Mouse (Mus musculus) hindbrain, postnatal 0 days (tissue): Measurements from ENCODE around the gene Btbd9. TPM values are rescaled to one million over a fixed set of nuclear protein-coding genes. Genes with fewer than 3 reads are reported as not detected.

Source experiments
- ATAC-seq: fragments of 200-750 bp; cut with Nextera tagmentation; 2 replicates; pipeline ENCODE4 v1.8.0; 2017; ENCODE audit warnings: mild to moderate bottlenecking, moderate TSS enrichment, moderate library complexity
- DNase-seq: peaks from one replicate; pipeline ENCODE4 v3.0.0-alpha.2; 2015; ENCODE audit warnings: low spot score
- H3K27ac ChIP-seq: fragments of 300-500 bp; sonication (generic); 2 replicates; pipeline ENCODE4 v1.5.1; 2014; ENCODE audit warnings: mild to moderate bottlenecking
- H3K27me3 ChIP-seq: fragments of 300-500 bp; sonication (generic); 2 replicates; pipeline ENCODE4 v1.6.1; 2014; ENCODE audit warnings: low read length, mixed read lengths; ENCODE audit not compliant: insufficient read depth
- H3K36me3 ChIP-seq: fragments of 300-500 bp; sonication (generic); 2 replicates; pipeline ENCODE4 v1.6.1; 2014; ENCODE audit warnings: low read length, mixed read lengths; ENCODE audit not compliant: insufficient read depth
- H3K4me1 ChIP-seq: fragments of 300-500 bp; sonication (generic); 2 replicates; pipeline ENCODE4 v1.6.1; 2014; ENCODE audit warnings: antibody characterized with exemption, low read length, mixed read lengths; ENCODE audit not compliant: insufficient read depth
- H3K4me2 ChIP-seq: fragments of 300-500 bp; sonication (generic); 2 replicates; pipeline ENCODE4 v1.6.1; 2014; ENCODE audit warnings: low read depth, mild to moderate bottlenecking, low read length, moderate library complexity, mixed read lengths
- H3K4me3 ChIP-seq: fragments of 300-500 bp; sonication (generic); 2 replicates; pipeline ENCODE4 v1.5.1; 2014; ENCODE audit warnings: low read length
- H3K9ac ChIP-seq: fragments of 300-500 bp; sonication (generic); replicated peaks from 2 replicates; pipeline ENCODE4 v1.6.1; 2014; ENCODE audit warnings: mild to moderate bottlenecking, low read length, moderate library complexity, mixed read lengths
- H3K9me3 ChIP-seq: fragments of 300-500 bp; sonication (generic); 2 replicates; pipeline ENCODE4 v1.6.1; 2016; ENCODE audit warnings: low read length, mixed read lengths
- CTCF ChIP-seq: IDR thresholded peaks from 2 replicates; pipeline ENCODE4 v1.5.1; 2016; ENCODE audit warnings: antibody characterized with exemption, control low read depth, low read depth
- WGBS: fragments of 180-500 bp; shearing (Covaris S2); extraction: QIAGEN DNeasy Blood & Tissue Kit; methylation state at CpG from one replicate; pipeline ENCODE4 v1.1.7; 2014; 5-methylcytosine and 5-hydroxymethylcytosine counted together
- polyA plus RNA-seq: library from polyadenylated mRNA; unstranded; fragments of >200 nt; fragmentation: Nextera tagmentation; extraction: Ambion mirVana; gene quantifications from 2 replicates; pipeline ENCODE4 v1.2.1, GENCODE M21; 2015
- total RNA-seq: library from RNA; depleted of rRNA; stranded (reverse); fragments of >200 nt; gene quantifications from 2 replicates; pipeline ENCODE4 v1.2.3, GENCODE M21; 2014

Gene Btbd9
- total and polyA plus RNA-seq, 2 experiments from 2014 or later = 67.7 to 122 TPM

DNA sequence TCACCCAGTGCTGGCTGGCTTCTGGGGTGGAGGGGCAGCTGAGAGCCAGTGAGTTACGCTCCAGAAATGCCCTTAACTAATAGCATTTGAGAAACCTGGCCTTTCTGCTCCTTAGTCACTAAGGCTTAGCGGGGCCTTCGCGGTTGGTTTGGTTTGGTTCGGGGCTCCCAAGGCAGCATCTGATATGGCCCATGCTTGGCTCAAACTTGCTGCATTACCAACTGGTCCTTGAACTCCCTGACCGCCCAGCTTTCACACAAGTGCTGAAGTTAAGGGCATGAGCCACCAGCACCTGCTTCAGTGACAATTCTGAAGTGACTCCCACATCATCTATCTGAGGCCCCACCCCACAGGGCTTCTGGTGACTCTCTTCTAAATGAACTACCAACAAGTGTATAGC, 28.0 kb upstream of the Btbd9 start:
- Histone ChIP-seq H3K9ac (no peak overlapping the region), H3K4me3 (no peak overlapping the region), H3K27ac (no peak overlapping the region), H3K4me2 (no peak overlapping the region), H3K27me3 (no peaks in the 10 kb centered on the region), H3K4me1 (no peaks in the 10 kb centered on the region), H3K36me3 (peaks cover 4% of the 10 kb centered on the region; the same call in 1 of the 2 replicates), H3K9me3 (no peaks in the 10 kb centered on the region)
- ATAC-seq (no peak), DNase-seq (no peak)
- 85% methylated on average over 6 of the region's 6 CpGs for WGBS
- no peak for TF ChIP-seq CTCF

DNA sequence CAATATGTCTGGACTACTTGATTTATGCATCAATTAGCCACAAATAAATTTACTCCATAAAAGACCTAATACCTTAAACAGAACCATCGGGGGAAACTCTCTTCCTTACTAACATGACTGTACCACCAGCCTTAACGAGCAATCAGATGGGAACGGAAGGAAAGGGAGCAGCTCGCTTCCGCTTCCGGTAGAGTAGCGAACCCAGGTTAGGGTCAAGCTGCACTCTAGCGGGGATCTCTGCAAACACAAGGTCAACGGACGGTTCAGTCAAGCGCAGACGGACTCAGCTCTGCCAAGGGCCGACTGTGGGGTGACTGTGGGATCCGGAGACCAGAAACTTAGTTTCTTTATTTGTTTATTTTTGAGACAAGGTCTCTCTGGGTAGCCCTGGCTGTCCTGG, 25.9 kb upstream of the Btbd9 start:
- no peak overlapping the region for H3K27ac ChIP-seq
- no peaks in the 10 kb centered on the region for H3K9me3 ChIP-seq
- peaks cover 4% of the 10 kb centered on the region; the same call in 1 of the 2 replicates for H3K36me3 ChIP-seq
- no peaks in the 10 kb centered on the region for H3K4me1 ChIP-seq
- no peak for ATAC-seq
- 95% methylated on average over 14 of the region's 14 CpGs for WGBS
- H3K9ac ChIP-seq = no peak overlapping the region
- no peak for DNase-seq
- H3K4me3 ChIP-seq = no peak overlapping the region
- no peak for TF ChIP-seq CTCF
- H3K4me2 ChIP-seq = no peak overlapping the region
- no peaks in the 10 kb centered on the region for H3K27me3 ChIP-seq

- Histone ChIP-seq H3K27me3 (no peaks in the 10 kb centered on the region), H3K9me3 (no peaks in the 10 kb centered on the region), H3K4me3 (no peak overlapping the region), H3K27ac (no peak overlapping the region), H3K9ac (no peak overlapping the region), H3K36me3 (peaks cover 7% of the 10 kb centered on the region; the same call in 1 of the 2 replicates), H3K4me2 (no peak overlapping the region), H3K4me1 (no peaks in the 10 kb centered on the region)
- TF ChIP-seq CTCF = no peak
- DNase-seq = no peak
- WGBS = 66% methylated on average over 5 of the region's 5 CpGs
- ATAC-seq = no peak
These were observed 22.0 kb upstream of the Btbd9 start for GRCm38 (mm10) chr17:30598300-30598699.

- no peak overlapping the region for H3K4me2 ChIP-seq
- TF ChIP-seq CTCF = no peak
- H3K9me3 ChIP-seq = no peaks in the 10 kb centered on the region
- ATAC-seq = no peak
- H3K4me1 ChIP-seq = no peaks in the 10 kb centered on the region
- H3K36me3 ChIP-seq = peaks cover 10% of the 10 kb centered on the region; the same call in 1 of the 2 replicates
- no peak overlapping the region for H3K27ac ChIP-seq
- DNase-seq = no peak
- no peak overlapping the region for H3K4me3 ChIP-seq
- H3K9ac ChIP-seq = no peak overlapping the region
- no peaks in the 10 kb centered on the region for H3K27me3 ChIP-seq
- 89% methylated on average over 9 of the region's 9 CpGs for WGBS
These were observed 21.5 kb upstream of the Btbd9 start for GRCm38 (mm10) chr17:30597786-30598185.

DNA sequence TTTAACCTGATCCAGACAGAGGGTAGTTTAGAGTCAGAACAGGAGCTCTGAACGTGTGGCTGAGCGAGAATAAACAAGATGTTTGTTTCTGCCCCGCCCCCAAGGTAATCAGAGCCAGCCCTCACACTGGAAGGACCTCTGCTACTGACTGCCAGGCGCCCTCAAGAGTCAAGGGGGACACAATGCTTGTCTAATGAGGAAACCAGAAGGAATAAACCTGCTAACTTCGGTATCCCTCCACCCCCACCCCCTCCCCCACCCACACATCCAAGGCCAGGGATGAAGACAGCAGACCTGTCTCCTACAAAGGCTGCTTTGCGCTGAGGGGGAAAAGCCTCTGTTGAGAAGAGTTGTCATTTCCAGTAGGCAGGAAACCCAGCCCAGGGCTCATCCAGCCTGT, 18.6 kb upstream of the Btbd9 start:
- H3K4me2 ChIP-seq = no peak overlapping the region
- 54% methylated on average over 6 of the region's 6 CpGs for WGBS

DNA sequence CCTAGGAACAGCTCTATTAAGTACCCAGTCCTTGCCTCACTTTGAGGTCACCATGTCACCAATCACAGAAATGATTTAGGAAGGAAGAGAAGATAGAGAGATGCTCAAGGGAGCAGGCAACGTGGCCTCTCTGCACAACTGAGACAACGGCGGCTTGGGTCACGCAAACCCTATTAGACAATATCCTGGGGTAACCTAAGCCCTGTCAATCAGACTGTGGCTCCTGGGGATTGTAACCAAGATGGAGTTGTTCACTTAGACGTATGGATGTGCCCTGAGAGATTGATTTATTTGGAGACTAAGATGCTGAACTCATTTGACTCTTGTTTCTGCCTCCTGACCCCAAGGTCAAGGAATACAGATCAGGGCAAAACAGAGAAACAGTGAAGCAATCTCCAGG, 18.1 kb upstream of the Btbd9 start:
- H3K9ac ChIP-seq = no peak overlapping the region
- 60% methylated on average over 5 of the region's 5 CpGs for WGBS
- peaks cover 4% of the 10 kb centered on the region; the same call in 1 of the 2 replicates for H3K4me1 ChIP-seq
- DNase-seq = no peak
- H3K4me3 ChIP-seq = no peak overlapping the region
- H3K36me3 ChIP-seq = peaks cover 13% of the 10 kb centered on the region; the same call in 1 of the 2 replicates
- H3K4me2 ChIP-seq = no peak overlapping the region
- no peaks in the 10 kb centered on the region for H3K9me3 ChIP-seq
- no peak overlapping the region for H3K27ac ChIP-seq
- H3K27me3 ChIP-seq = no peaks in the 10 kb centered on the region
- TF ChIP-seq CTCF = no peak
- ATAC-seq = no peak

More for the DNA sequence above, 18.6 kb upstream of the Btbd9 start:
- Histone ChIP-seq H3K9ac (no peak overlapping the region), H3K27ac (no peak overlapping the region), H3K36me3 (peaks cover 13% of the 10 kb centered on the region; the same call in 1 of the 2 replicates), H3K4me1 (peaks cover 4% of the 10 kb centered on the region; the same call in 1 of the 2 replicates), H3K9me3 (no peaks in the 10 kb centered on the region), H3K27me3 (no peaks in the 10 kb centered on the region), H3K4me3 (no peak overlapping the region)
- no peak for TF ChIP-seq CTCF
- DNase-seq (peak; percentile 8), ATAC-seq (peak; percentile 29; the same call in 1 of the 2 replicates)

DNA sequence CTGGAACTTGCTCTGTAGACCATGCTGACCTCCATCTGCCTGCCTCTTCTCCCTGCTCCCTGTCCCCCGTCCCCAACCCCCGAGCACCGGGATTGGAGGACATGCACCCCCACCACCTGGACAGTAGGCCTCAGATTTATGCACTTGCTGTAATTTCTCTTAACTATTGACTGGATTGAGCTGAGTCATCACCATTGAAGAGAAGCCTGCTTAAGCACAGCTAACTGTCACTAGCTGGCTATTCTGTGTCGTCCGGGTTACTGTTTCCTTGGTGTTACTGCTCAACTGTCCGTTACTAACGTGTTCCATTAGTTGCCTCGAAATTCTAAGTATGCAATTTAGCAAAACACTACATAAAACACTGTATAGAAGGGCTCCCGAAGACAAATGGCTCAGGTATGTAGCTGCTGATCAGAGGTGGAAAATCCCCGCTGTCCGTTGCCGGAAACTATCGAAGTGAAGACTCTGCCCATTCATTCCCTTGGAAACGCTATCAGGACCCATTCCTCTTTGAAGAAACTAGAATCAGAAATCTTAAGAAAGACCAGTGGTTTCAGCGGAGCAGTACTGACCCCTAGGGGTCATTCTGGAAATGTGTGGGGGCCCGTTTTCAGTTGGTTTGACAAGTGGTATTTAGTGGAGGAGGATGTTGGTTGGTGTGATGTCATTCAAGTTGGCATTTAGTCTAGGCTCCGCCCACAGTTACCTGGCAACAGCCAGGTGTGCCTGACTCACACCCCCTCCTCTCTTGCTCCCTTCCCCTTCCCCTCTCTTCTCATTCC, 14.3 kb upstream of the Btbd9 start:
- H3K4me2 ChIP-seq = peak overlapping the region; percentile 29; the same call in 1 of the 2 replicates
- peaks cover 13% of the 10 kb centered on the region; the same call in 1 of the 2 replicates for H3K36me3 ChIP-seq
- no peak overlapping the region for H3K4me3 ChIP-seq
- H3K9me3 ChIP-seq = no peaks in the 10 kb centered on the region
- H3K27ac ChIP-seq = no peak overlapping the region
- DNase-seq = peak; percentile 78
- H3K9ac ChIP-seq = no peak overlapping the region
- no peaks in the 10 kb centered on the region for H3K27me3 ChIP-seq
- peaks cover 4% of the 10 kb centered on the region; the same call in 1 of the 2 replicates for H3K4me1 ChIP-seq
- peak; percentile 72 for ATAC-seq
- TF ChIP-seq CTCF = peak; percentile 76
- WGBS = 26% methylated on average over 17 of the region's 17 CpGs
